Mouse (Mus musculus) heart, adult 10 weeks (tissue): ENCODE data around the gene Rnls. TPM values are rescaled to one million over a fixed set of nuclear protein-coding genes. Genes with fewer than 3 reads are reported as not detected.

Source experiments
- polyA plus RNA-seq: library from polyadenylated mRNA; stranded (reverse); fragments of 350-450 nt; fragmentation: Illumina TruSeq; extraction: RNeasy Lipid Tissue Mini Kit (QIAGEN cat#74804); gene quantifications from one replicate; pipeline ENCODE4 v1.2.3, GENCODE M21; 2014; ENCODE audit warnings: low read depth, low replicate concordance

The Rnls gene
- polyA plus RNA-seq, result 7.0 TPM

GRCm38 (mm10) chr19:33391651-33392382, at the start of gene Rnls:
TSS of gene Rnls (minus strand) at chr19:33392295.

Other genes starting within 250 kb of the Rnls start
- gene Lipo4, start 125.5 kb upstream of the Rnls start, polyA plus RNA-seq, result not detected
- not detected for gene Gm8978, start 233.0 kb upstream of the Rnls start, polyA plus RNA-seq